Mouse (Mus musculus) heart, embryonic 15.5 days (tissue): ENCODE measurements around the gene Rnf180. TPM values are rescaled to one million over a fixed set of nuclear protein-coding genes. Genes with fewer than 3 reads are reported as not detected.

Experiments
- ATAC-seq: fragments of 200-750 bp; cut with Nextera tagmentation; replicated peaks from 2 replicates; pipeline ENCODE4 v1.8.0; 2017; ENCODE audit warnings: low read depth, moderate TSS enrichment; ENCODE audit not compliant: insufficient number of reproducible peaks, insufficient read depth, low FRiP score
- H3K27ac ChIP-seq: fragments of 300-500 bp; sonication (generic); 2 replicates; pipeline ENCODE4 v1.5.1; 2015; ENCODE audit warnings: mild to moderate bottlenecking, inconsistent platforms
- H3K27me3 ChIP-seq: fragments of 300-500 bp; sonication (generic); 2 replicates; pipeline ENCODE4 v1.6.1; 2015; ENCODE audit warnings: inconsistent platforms
- H3K36me3 ChIP-seq: fragments of 300-500 bp; sonication (generic); 2 replicates; pipeline ENCODE4 v1.6.1; 2015; ENCODE audit warnings: mild to moderate bottlenecking, inconsistent platforms
- H3K4me1 ChIP-seq: fragments of 300-500 bp; sonication (generic); replicated peaks from 2 replicates; pipeline ENCODE4 v1.6.1; 2015; ENCODE audit warnings: inconsistent platforms
- H3K4me2 ChIP-seq: fragments of 300-500 bp; sonication (generic); 2 replicates; pipeline ENCODE4 v1.6.1; 2015; ENCODE audit warnings: inconsistent platforms, mild to moderate bottlenecking, moderate library complexity
- H3K4me3 ChIP-seq: fragments of 300-500 bp; sonication (generic); 2 replicates; pipeline ENCODE4 v1.5.1; 2015; ENCODE audit warnings: mild to moderate bottlenecking, inconsistent platforms
- H3K9ac ChIP-seq: fragments of 300-500 bp; sonication (generic); 2 replicates; pipeline ENCODE4 v1.6.1; 2015; ENCODE audit warnings: mild to moderate bottlenecking, inconsistent platforms
- H3K9me3 ChIP-seq: fragments of 300-500 bp; sonication (generic); replicated peaks from 2 replicates; pipeline ENCODE4 v1.6.1; 2016; ENCODE audit warnings: inconsistent platforms
- WGBS: fragments of 180-500 bp; shearing (Covaris S2); methylation state at CpG from one replicate; pipeline ENCODE4 v1.1.7; 2015; ENCODE audit warnings: mixed read lengths; 5-methylcytosine and 5-hydroxymethylcytosine counted together
- polyA plus RNA-seq: library from polyadenylated mRNA; unstranded; fragments of >200 nt; fragmentation: Nextera tagmentation; extraction: Ambion mirVana; gene quantifications from 2 replicates; pipeline ENCODE4 v1.2.1, GENCODE M21; 2015

The Rnf180 gene
- polyA plus RNA-seq, 1 experiment from 2014 or later = 1.7 TPM

- H3K9ac ChIP-seq = peak overlapping the region; percentile 74
- peak overlapping the region; percentile 96 for H3K4me2 ChIP-seq
- H3K4me1 ChIP-seq = peaks cover 15% of the 10 kb centered on the region
- no peaks in the 10 kb centered on the region for H3K9me3 ChIP-seq
- peaks cover 6% of the 10 kb centered on the region; the same call in 1 of the 2 replicates for H3K27me3 ChIP-seq
- H3K4me3 ChIP-seq = peak overlapping the region; percentile 83
- H3K36me3 ChIP-seq = no peaks in the 10 kb centered on the region
- WGBS = under 1% methylated on average over 71 of the region's 91 CpGs
- peak; percentile 61 for ATAC-seq
- H3K27ac ChIP-seq = no peak overlapping the region
Measured at GRCm38 (mm10) chr13:105293781-105294667, 591 bp downstream of the Rnf180 start.

DNA sequence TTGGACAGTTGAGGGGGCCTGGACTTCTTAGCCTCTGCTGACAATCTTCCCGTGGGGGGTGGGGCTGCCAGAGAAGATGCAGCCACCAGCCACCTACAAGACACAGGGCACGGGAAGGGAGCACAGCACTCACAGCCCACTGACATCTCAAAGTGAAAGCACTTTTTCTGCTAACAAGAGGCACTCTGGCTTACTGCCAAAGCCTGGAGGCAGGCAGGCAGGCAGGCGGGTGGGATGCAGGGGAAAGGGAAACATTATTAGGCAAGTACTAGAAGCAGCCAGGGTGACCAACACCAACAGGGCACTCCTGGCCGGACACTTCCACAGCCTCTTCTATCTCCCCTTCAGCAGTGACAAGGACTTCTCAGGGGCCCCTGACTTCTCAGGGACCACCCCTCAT is 2.8 kb downstream of the Rnf180 start:
- H3K4me2 ChIP-seq = peak overlapping the region; percentile 55
- H3K27ac ChIP-seq = no peak overlapping the region
- no peaks in the 10 kb centered on the region for H3K36me3 ChIP-seq
- H3K4me3 ChIP-seq = peak overlapping the region; percentile 29
- peak; percentile 50; the same call in 1 of the 2 replicates for ATAC-seq
- no peak overlapping the region for H3K9ac ChIP-seq
- H3K4me1 ChIP-seq = peaks cover 15% of the 10 kb centered on the region
- H3K27me3 ChIP-seq = peaks cover 6% of the 10 kb centered on the region; the same call in 1 of the 2 replicates
- WGBS = 8% methylated on average over 4 of the region's 4 CpGs
- no peaks in the 10 kb centered on the region for H3K9me3 ChIP-seq

DNA sequence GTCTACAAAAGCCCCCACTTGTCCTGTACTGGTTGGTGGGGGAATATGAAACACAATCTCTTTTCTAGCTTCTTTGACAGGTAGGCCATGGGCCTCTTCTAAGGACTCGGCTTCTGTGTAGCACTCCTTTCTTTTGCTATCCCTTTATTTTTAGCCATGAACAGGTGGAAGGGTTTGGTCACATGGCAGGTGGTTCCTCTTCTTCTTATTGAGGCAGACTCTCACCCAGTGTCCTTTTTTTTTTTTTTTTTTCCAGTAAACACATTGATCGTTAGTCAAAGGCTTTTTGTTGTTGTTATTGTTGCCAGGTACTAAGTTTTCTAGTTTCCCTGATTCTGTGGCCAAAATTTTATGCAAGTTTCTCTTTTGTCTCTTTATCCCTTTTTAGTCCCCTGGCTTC is 4.0 kb downstream of the Rnf180 start:
- ATAC-seq = no peak
- Histone ChIP-seq H3K4me2 (no peak overlapping the region), H3K27ac (no peak overlapping the region), H3K27me3 (peaks cover 6% of the 10 kb centered on the region; the same call in 1 of the 2 replicates), H3K36me3 (no peaks in the 10 kb centered on the region), H3K9ac (no peak overlapping the region), H3K4me1 (peaks cover 15% of the 10 kb centered on the region), H3K4me3 (no peak overlapping the region), H3K9me3 (no peaks in the 10 kb centered on the region)
- 72% methylated on average over 2 of the region's 2 CpGs for WGBS

- H3K27me3 ChIP-seq = peaks cover 4% of the 10 kb centered on the region; the same call in 1 of the 2 replicates
- H3K9me3 ChIP-seq = no peaks in the 10 kb centered on the region
- ATAC-seq = no peak
- H3K4me2 ChIP-seq = no peak overlapping the region
- H3K4me3 ChIP-seq = no peak overlapping the region
- no peaks in the 10 kb centered on the region for H3K36me3 ChIP-seq
- H3K27ac ChIP-seq = no peak overlapping the region
- no peak overlapping the region for H3K9ac ChIP-seq
- 52% methylated on average over 5 of the region's 5 CpGs for WGBS
- H3K4me1 ChIP-seq = peaks cover 15% of the 10 kb centered on the region
Measured at GRCm38 (mm10) chr13:105290021-105290420, 4.6 kb downstream of the Rnf180 start.

DNA sequence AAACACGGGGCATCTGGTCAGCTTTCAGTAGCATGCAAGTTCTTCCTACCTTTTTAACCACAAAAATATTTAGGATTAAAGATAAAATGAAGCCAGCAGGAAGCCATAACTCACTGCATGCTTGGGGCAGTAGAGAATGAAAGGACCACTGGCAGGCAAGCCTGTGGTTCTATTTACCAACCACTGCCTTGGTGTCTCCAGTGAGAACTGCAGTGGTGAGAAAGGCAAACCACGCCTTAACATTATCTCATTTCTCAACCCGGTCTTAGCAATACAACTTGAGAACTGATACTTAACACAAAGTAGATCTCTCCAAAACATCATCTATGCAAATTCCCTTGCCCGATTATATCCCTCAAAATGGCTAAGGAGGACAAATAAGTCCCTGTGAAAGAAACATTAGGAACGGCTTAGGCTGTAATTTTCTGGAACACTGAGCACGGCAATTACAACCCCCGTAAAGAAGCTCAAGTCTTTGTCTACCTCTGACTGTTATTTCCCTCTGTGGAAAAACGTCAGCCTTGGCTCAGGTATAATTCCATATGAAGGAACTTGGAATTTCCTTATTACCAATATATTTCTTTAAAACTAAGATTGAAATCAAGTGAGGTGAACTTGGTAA is 15.1 kb downstream of the Rnf180 start:
- Histone ChIP-seq H3K4me3 (no peak overlapping the region), H3K9me3 (no peaks in the 10 kb centered on the region), H3K27ac (no peak overlapping the region), H3K36me3 (no peaks in the 10 kb centered on the region), H3K4me1 (no peaks in the 10 kb centered on the region), H3K9ac (no peak overlapping the region), H3K4me2 (no peak overlapping the region), H3K27me3 (no peaks in the 10 kb centered on the region)
- WGBS = 77% methylated on average over 8 of the region's 8 CpGs
- no peak for ATAC-seq

- ATAC-seq = no peak
- H3K27ac ChIP-seq = no peak overlapping the region
- 85% methylated on average over 8 of the region's 8 CpGs for WGBS
- H3K27me3 ChIP-seq = no peaks in the 10 kb centered on the region
- no peak overlapping the region for H3K4me3 ChIP-seq
- H3K9ac ChIP-seq = no peak overlapping the region
- no peaks in the 10 kb centered on the region for H3K4me1 ChIP-seq
- H3K4me2 ChIP-seq = no peak overlapping the region
- no peaks in the 10 kb centered on the region for H3K9me3 ChIP-seq
- no peaks in the 10 kb centered on the region for H3K36me3 ChIP-seq
Measured at GRCm38 (mm10) chr13:105270394-105271094, 24.1 kb downstream of the Rnf180 start.

GRCm38 (mm10) chr13:105267464-105267863 is 27.2 kb downstream of the Rnf180 start:
- H3K27ac ChIP-seq = no peak overlapping the region
- H3K9ac ChIP-seq = no peak overlapping the region
- H3K4me3 ChIP-seq = no peak overlapping the region
- no peaks in the 10 kb centered on the region for H3K27me3 ChIP-seq
- H3K4me1 ChIP-seq = no peaks in the 10 kb centered on the region
- no peak for ATAC-seq
- no peaks in the 10 kb centered on the region for H3K36me3 ChIP-seq
- no peaks in the 10 kb centered on the region for H3K9me3 ChIP-seq
- WGBS = 69% methylated on average over 6 of the region's 6 CpGs
- no peak overlapping the region for H3K4me2 ChIP-seq

- no peak overlapping the region for H3K9ac ChIP-seq
- no peak for ATAC-seq
- no peak overlapping the region for H3K27ac ChIP-seq
- no peaks in the 10 kb centered on the region for H3K27me3 ChIP-seq
- H3K9me3 ChIP-seq = no peaks in the 10 kb centered on the region
- no peak overlapping the region for H3K4me2 ChIP-seq
- no peaks in the 10 kb centered on the region for H3K4me1 ChIP-seq
- H3K36me3 ChIP-seq = no peaks in the 10 kb centered on the region
- 43% methylated on average over 3 of the region's 3 CpGs for WGBS
- H3K4me3 ChIP-seq = no peak overlapping the region
Measured at GRCm38 (mm10) chr13:105266746-105267145, 27.9 kb downstream of the Rnf180 start.

DNA sequence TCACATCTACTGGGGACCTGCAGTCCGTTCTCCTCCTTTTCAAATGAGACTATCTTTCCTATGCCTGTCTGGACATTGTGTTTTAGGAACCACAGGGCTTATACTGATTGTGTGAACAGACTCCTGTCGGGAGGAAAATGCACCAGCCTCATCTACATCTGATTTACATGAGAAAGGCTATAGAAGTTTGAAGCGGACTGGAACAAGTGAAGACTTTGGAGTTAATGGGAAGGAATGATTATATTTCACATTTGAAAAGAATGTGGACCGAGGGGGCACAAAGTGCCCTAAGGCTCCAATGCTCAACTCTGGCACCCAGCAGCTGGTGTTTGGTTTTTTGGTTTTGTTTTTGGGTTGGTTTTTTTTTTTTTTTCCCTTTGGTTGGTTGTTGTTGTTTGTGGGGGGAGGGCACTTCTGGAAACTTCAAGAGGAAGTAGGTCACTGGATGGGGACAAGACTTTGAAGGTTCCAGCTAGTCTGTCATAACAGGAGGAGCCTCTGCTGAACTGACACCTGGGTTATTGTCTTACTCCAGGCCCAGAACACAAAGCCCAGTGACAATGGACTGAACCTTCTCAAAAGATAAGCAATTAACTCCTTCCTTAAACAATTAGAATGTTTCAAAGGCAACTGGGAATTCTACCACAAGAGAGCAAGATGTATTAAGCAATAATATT is 37.7 kb downstream of the Rnf180 start:
- Histone ChIP-seq H3K4me2 (no peak overlapping the region), H3K9me3 (no peaks in the 10 kb centered on the region), H3K4me3 (no peak overlapping the region), H3K36me3 (no peaks in the 10 kb centered on the region), H3K9ac (no peak overlapping the region), H3K27ac (no peak overlapping the region), H3K27me3 (no peaks in the 10 kb centered on the region), H3K4me1 (no peaks in the 10 kb centered on the region)
- ATAC-seq = no peak
- 77% methylated on average over 4 of the region's 4 CpGs for WGBS

- Histone ChIP-seq H3K36me3 (no peaks in the 10 kb centered on the region), H3K4me3 (no peak overlapping the region), H3K27ac (no peak overlapping the region), H3K9ac (no peak overlapping the region), H3K4me2 (peak overlapping the region; percentile 48), H3K27me3 (no peaks in the 10 kb centered on the region), H3K4me1 (peaks cover 6% of the 10 kb centered on the region), H3K9me3 (no peaks in the 10 kb centered on the region)
- WGBS = 44% methylated on average over 4 of the region's 4 CpGs
- no peak for ATAC-seq
Measured at GRCm38 (mm10) chr13:105250767-105251166, 43.8 kb downstream of the Rnf180 start.

DNA sequence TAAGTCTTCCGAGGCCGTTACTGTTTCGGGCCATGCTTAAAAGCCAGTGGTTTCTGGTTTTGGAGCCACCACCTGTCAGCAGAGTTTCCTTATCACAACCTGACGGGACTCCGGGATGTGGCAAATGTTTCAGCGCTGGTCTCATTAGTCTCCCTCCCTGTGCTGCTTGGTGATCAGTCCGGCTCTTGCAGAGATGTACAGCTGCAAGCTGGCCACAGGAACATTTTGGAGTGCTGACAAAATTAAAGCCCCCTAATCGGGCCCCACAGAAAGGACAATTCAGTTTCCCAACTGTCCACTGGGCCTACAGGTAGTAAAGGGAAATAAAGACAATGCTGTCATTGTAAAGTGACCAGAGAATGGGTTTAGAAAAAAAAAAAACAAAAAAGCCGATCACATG is 44.4 kb downstream of the Rnf180 start:
- H3K27ac ChIP-seq = no peak overlapping the region
- H3K9ac ChIP-seq = no peak overlapping the region
- H3K4me2 ChIP-seq = peak overlapping the region; percentile 48
- 30% methylated on average over 9 of the region's 9 CpGs for WGBS
- peaks cover 6% of the 10 kb centered on the region for H3K4me1 ChIP-seq
- no peaks in the 10 kb centered on the region for H3K27me3 ChIP-seq
- H3K36me3 ChIP-seq = no peaks in the 10 kb centered on the region
- H3K4me3 ChIP-seq = no peak overlapping the region
- H3K9me3 ChIP-seq = no peaks in the 10 kb centered on the region
- no peak for ATAC-seq
